8 mouse cellular contexts compared by ENCODE assay signal in the genomic region with DNA sequence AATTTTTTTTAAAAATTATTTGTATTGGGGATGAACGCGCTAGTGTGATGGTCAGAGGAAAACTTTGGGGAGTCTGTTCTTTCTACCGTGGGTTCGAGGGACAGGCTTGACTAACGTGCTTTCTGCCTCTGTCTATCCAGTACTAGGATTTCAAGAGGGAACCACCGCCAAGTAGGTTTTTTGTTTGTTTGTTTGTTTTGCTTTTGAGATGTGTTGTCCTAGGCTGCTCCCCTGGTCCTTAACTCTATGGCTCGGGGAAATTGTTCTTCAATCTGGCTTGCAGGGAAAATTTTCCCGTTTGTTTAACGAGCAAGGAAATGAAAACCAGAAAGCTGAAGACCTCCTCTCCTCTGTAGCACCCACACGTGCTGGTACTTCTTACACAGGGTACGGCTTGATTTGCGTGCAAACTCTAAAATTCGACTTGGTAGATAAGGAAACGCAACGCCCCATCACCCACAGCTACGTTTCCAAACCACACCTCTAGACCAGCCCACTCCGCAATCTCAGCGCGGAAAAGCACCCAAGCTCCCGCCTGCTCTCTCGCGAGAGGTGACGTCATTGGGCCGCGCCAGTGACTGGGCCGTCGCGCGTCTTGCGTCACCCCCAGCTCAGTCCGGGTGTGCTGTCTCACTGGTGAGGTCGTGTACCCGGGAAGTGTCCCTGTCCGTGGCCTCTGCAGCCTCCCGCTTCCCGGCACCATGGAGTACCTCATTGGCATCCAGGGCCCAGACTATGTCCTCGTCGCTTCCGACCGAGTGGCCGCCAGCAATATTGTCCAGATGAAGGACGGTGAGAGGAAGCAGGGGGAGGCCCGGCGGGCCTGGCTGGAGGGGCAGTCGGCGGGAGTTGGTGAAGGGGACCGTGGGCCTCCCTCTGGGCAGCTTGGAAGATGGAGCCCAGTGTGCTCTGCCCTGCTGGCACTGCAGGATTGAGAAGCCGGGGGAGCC. TPM values are rescaled to one million over a fixed set of nuclear protein-coding genes. Genes with fewer than 3 reads are reported as not detected.
DNase-seq lines count a peak whose midpoint lies in the region; ATAC-seq lines count a peak whose summit lies in the region.

A gene (plus strand): TSS at position 577 of the 950 bp plus-strand sequence.

- H3K36me3 ChIP-seq in lung, embryonic 16.5 days (ENCODE audit: control insufficient read depth, insufficient read depth, low read length): no peaks in the 10 kb centered on the region

- no peaks in the 10 kb centered on the region for H3K27me3 ChIP-seq in lung, embryonic 16.5 days (ENCODE audit: control insufficient read depth, insufficient read depth, low read depth, low read length)

- H3K9me3 ChIP-seq in lung, embryonic 16.5 days (ENCODE audit: control insufficient read depth, low read length): no peaks in the 10 kb centered on the region

- H3K4me3 ChIP-seq in lung, embryonic 16.5 days (ENCODE audit: low read length): peak within 1 kb of the TSS; percentile 100

- peaks cover 7% of the 10 kb centered on the region; the same call in 1 of the 2 replicates for H3K4me1 ChIP-seq in lung, embryonic 16.5 days (replicated peaks; ENCODE audit: control insufficient read depth, insufficient read depth, low read length)

- 3% methylated on average over 48 of the region's 48 CpGs for WGBS in lung, embryonic 16.5 days

- H3K4me2 ChIP-seq in lung, embryonic 16.5 days (ENCODE audit: low read depth, low read length): peak within 1 kb of the TSS; percentile 97

- peak; percentile 92 to 97 for ATAC-seq in hematopoietic stem cell, adult 5-6 weeks (replicated peaks in 1 of 2; ENCODE audit: insufficient read depth in 1 of 2, low FRiP score in 2 of 2, low TSS enrichment in 1 of 2, low read depth in 1 of 2, poor library complexity in 2 of 2, severe bottlenecking in 2 of 2)
- peak; percentile 99 for ATAC-seq in lung, embryonic 16.5 days (ENCODE audit: low read depth)

- peak within 1 kb of the TSS; percentile 85 for H3K27ac ChIP-seq in lung, embryonic 16.5 days (ENCODE audit: low read length)

- peak; percentile 92 for DNase-seq in MEL-GATA-1-ER (ENCODE audit: extremely low read depth, low read depth)
- peak; percentile 99 for DNase-seq in cerebellum, adult 8-10 months
- peak; percentile 96 for DNase-seq in forelimb bud, embryonic 11.5 days (ENCODE audit: low read depth, low spot score)
- peak; percentile 96 for DNase-seq in layer of hippocampus, adult 9-10 months (ENCODE audit: low spot score)
- DNase-seq in ovary, postnatal 10 days (ENCODE audit: low spot score): peak; percentile 99
- peak; percentile 95 to 99 for DNase-seq in thymus, postnatal 10 days (ENCODE audit: low spot score in 2 of 2)

- peak within 1 kb of the TSS; percentile 99 for H3K9ac ChIP-seq in lung, embryonic 16.5 days (ENCODE audit: low read length)

RNA-seq across cellular contexts. Expression of the gene that starts here (rescaled TPM):
- total RNA-seq in hematopoietic stem cell, adult 5-6 weeks (2017): 106 and 109 TPM in 2 replicates
- polyA plus RNA-seq in lung, embryonic 16.5 days (2015; fragmentation: Nextera tagmentation; extraction: Ambion mirVana): 447 and 451 TPM in 2 replicates

Comparison
In these comparisons a context has a peak if more than half of its experiments do, and no peak if none do; other contexts are left out.
1. Peak in every context shown above with its lines: DNase-seq, ATAC-seq, H3K4me3 ChIP-seq and H3K27ac ChIP-seq.